Mouse (Mus musculus): ENCODE data around the gene Uroc1.

The Uroc1 gene

GRCm38 (mm10) chr6:90332561-90333425, at the start of gene Uroc1:
Uroc1 (plus strand) TSS chr6:90333284.
- DNase-seq (ENCODE audit: low spot score): no peak

GRCm38 (mm10) chr6:90288265-90288664, 44.8 kb upstream of the Uroc1 start:
- peak; percentile 13 for DNase-seq (ENCODE audit: low spot score)

- DNase-seq (ENCODE audit: low spot score): no peak
Observed at GRCm38 (mm10) chr6:90300919-90301318, 32.2 kb upstream of the Uroc1 start, which contains the start of gene BC048671. BC048671 (plus strand) TSS chr6:90301219.

- no peak for DNase-seq (ENCODE audit: low spot score)
Observed at GRCm38 (mm10) chr6:90306315-90306975, 26.6 kb upstream of the Uroc1 start.

GRCm38 (mm10) chr6:90308839-90309778, 24.0 kb upstream of the Uroc1 start:
- DNase-seq (ENCODE audit: low spot score): no peak

GRCm38 (mm10) chr6:90315961-90316360, 17.1 kb upstream of the Uroc1 start:
- no peak for DNase-seq (ENCODE audit: low spot score)

- no peak for DNase-seq (ENCODE audit: low spot score)
Observed at GRCm38 (mm10) chr6:90317510-90318258, 15.4 kb upstream of the Uroc1 start.

GRCm38 (mm10) chr6:90319019-90319418, 14.1 kb upstream of the Uroc1 start:
- no peak for DNase-seq (ENCODE audit: low spot score)

- DNase-seq (ENCODE audit: low spot score): no peak
Observed at GRCm38 (mm10) chr6:90319475-90320191, 13.5 kb upstream of the Uroc1 start.

GRCm38 (mm10) chr6:90320429-90320828, 12.7 kb upstream of the Uroc1 start:
- no peak for DNase-seq (ENCODE audit: low spot score)

GRCm38 (mm10) chr6:90321811-90322210, 11.3 kb upstream of the Uroc1 start:
- DNase-seq (ENCODE audit: low spot score): no peak

GRCm38 (mm10) chr6:90324026-90324425, 9.1 kb upstream of the Uroc1 start:
- no peak for DNase-seq (ENCODE audit: low spot score)

- no peak for DNase-seq (ENCODE audit: low spot score)
Observed at GRCm38 (mm10) chr6:90324463-90324862, 8.6 kb upstream of the Uroc1 start.

GRCm38 (mm10) chr6:90324991-90325390, 8.1 kb upstream of the Uroc1 start, which contains the start of gene Chst13:
Chst13 (minus strand) TSS chr6:90325185.
- DNase-seq (ENCODE audit: low spot score): peak; percentile 46

- peak; percentile 40 for DNase-seq (ENCODE audit: low spot score)
Observed at GRCm38 (mm10) chr6:90327670-90328069, 5.4 kb upstream of the Uroc1 start.

GRCm38 (mm10) chr6:90329953-90330352, 3.1 kb upstream of the Uroc1 start:
- DNase-seq (ENCODE audit: low spot score): no peak

- DNase-seq (ENCODE audit: low spot score): no peak
Observed at GRCm38 (mm10) chr6:90334244-90334643, 1.2 kb downstream of the Uroc1 start.

GRCm38 (mm10) chr6:90342343-90342742, 9.3 kb downstream of the Uroc1 start:
- no peak for DNase-seq (ENCODE audit: low spot score)

- DNase-seq (ENCODE audit: low spot score): no peak
Observed at GRCm38 (mm10) chr6:90347183-90347582, 14.1 kb downstream of the Uroc1 start.

GRCm38 (mm10) chr6:90348500-90348899, 15.4 kb downstream of the Uroc1 start:
- no peak for DNase-seq (ENCODE audit: low spot score)

- DNase-seq (ENCODE audit: low spot score): no peak
Observed at GRCm38 (mm10) chr6:90350011-90350410, 16.9 kb downstream of the Uroc1 start.
